Mouse (Mus musculus): Measurements from ENCODE around the gene Ranbp17. TPM values are rescaled to one million over a fixed set of nuclear protein-coding genes. Genes with fewer than 3 reads are reported as not detected.
"Not testable (repeated sequence)": the region's sequence is repeated elsewhere in the genome, so short reads cannot be mapped to it uniquely, and the experiment has no call there.

Ranbp17 gene
- total and polyA plus RNA-seq, 2 experiments = 0.02 to 0.09 TPM

GRCm38 (mm10) chr11:33454069-33454468 lies 59.5 kb downstream of the Ranbp17 start:
- no peaks in the 10 kb centered on the region for H3K79me2 ChIP-seq (ENCODE audit: control insufficient read depth, insufficient read depth, low read length)
- no peak for TF ChIP-seq CTCF (IDR thresholded peaks at IDR 0.05; ENCODE audit: low read depth, low read length)
- TF ChIP-seq POLR2A (IDR thresholded peaks at IDR 0.05; ENCODE audit: extremely low read depth, insufficient read depth, low read length) = no peak

GRCm38 (mm10) chr11:33433813-33434212 lies 79.7 kb downstream of the Ranbp17 start:
- peak; percentile 54 for DNase-seq (ENCODE audit: extremely low read depth, low read depth, low spot score)
- Histone ChIP-seq H3K36me3 (ENCODE audit: control insufficient read depth, insufficient read depth, low read length) (no peaks in the 10 kb centered on the region), H3K9ac (ENCODE audit: low read depth, low read length) (no peak overlapping the region), H3K4me1 (ENCODE audit: control insufficient read depth, insufficient read depth, low read length) (no peaks in the 10 kb centered on the region), H3K4me3 (ENCODE audit: insufficient read depth, low read depth, low read length) (no peak overlapping the region), H3K27me3 (ENCODE audit: control insufficient read depth, insufficient read depth, low read length) (no peaks in the 10 kb centered on the region), H3K27ac (replicated peaks; ENCODE audit: insufficient read depth, low read depth, low read length) (no peak overlapping the region), H3K79me2 (ENCODE audit: control insufficient read depth, insufficient read depth, low read length) (no peaks in the 10 kb centered on the region)
- TF ChIP-seq POLR2A (IDR thresholded peaks at IDR 0.05; ENCODE audit: extremely low read depth, insufficient read depth, low read length) = no peak
- TF ChIP-seq CTCF (IDR thresholded peaks at IDR 0.05; ENCODE audit: low read depth, low read length) = peak; percentile 83
- 41% methylated on average over 5 of the region's 5 CpGs for WGBS

More at GRCm38 (mm10) chr11:33454069-33454468, 59.5 kb downstream of the Ranbp17 start:
- H3K4me3 ChIP-seq (ENCODE audit: insufficient read depth, low read depth, low read length) = no peak overlapping the region
- H3K36me3 ChIP-seq (ENCODE audit: control insufficient read depth, insufficient read depth, low read length) = no peaks in the 10 kb centered on the region
- no peak overlapping the region for H3K27ac ChIP-seq (replicated peaks; ENCODE audit: insufficient read depth, low read depth, low read length)
- no peak overlapping the region for H3K9ac ChIP-seq (ENCODE audit: low read depth, low read length)
- DNase-seq (ENCODE audit: extremely low read depth, low read depth, low spot score) = no peak
- no peaks in the 10 kb centered on the region for H3K27me3 ChIP-seq (ENCODE audit: control insufficient read depth, insufficient read depth, low read length)
- H3K4me1 ChIP-seq (ENCODE audit: control insufficient read depth, insufficient read depth, low read length) = no peaks in the 10 kb centered on the region
- 87% methylated on average over 3 of the region's 3 CpGs for WGBS

- WGBS = 86% methylated on average over 17 of the region's 17 CpGs
- not testable (repeated sequence) for H3K4me3 ChIP-seq (ENCODE audit: insufficient read depth, low read depth, low read length); H3K9ac ChIP-seq (ENCODE audit: low read depth, low read length); H3K36me3 ChIP-seq (ENCODE audit: control insufficient read depth, insufficient read depth, low read length); H3K4me1 ChIP-seq (ENCODE audit: control insufficient read depth, insufficient read depth, low read length); H3K27me3 ChIP-seq (ENCODE audit: control insufficient read depth, insufficient read depth, low read length); H3K79me2 ChIP-seq (ENCODE audit: control insufficient read depth, insufficient read depth, low read length); H3K27ac ChIP-seq (replicated peaks; ENCODE audit: insufficient read depth, low read depth, low read length); DNase-seq (ENCODE audit: extremely low read depth, low read depth, low spot score)
Observed at GRCm38 (mm10) chr11:33428238-33428637, 85.3 kb downstream of the Ranbp17 start.

GRCm38 (mm10) chr11:33427789-33428188 lies 85.8 kb downstream of the Ranbp17 start:
- WGBS = 96% methylated on average over 5 of the region's 5 CpGs

GRCm38 (mm10) chr11:33422226-33422625 lies 91.3 kb downstream of the Ranbp17 start:
- Histone ChIP-seq H3K4me1 (ENCODE audit: control insufficient read depth, insufficient read depth, low read length) (no peaks in the 10 kb centered on the region), H3K27me3 (ENCODE audit: control insufficient read depth, insufficient read depth, low read length) (no peaks in the 10 kb centered on the region), H3K4me3 (ENCODE audit: insufficient read depth, low read depth, low read length) (no peak overlapping the region), H3K27ac (replicated peaks; ENCODE audit: insufficient read depth, low read depth, low read length) (no peak overlapping the region), H3K36me3 (ENCODE audit: control insufficient read depth, insufficient read depth, low read length) (no peaks in the 10 kb centered on the region), H3K9ac (ENCODE audit: low read depth, low read length) (no peak overlapping the region), H3K79me2 (ENCODE audit: control insufficient read depth, insufficient read depth, low read length) (no peaks in the 10 kb centered on the region)
- DNase-seq (ENCODE audit: extremely low read depth, low read depth, low spot score) = no peak
- 79% methylated on average over 3 of the region's 3 CpGs for WGBS
- TF ChIP-seq CTCF (IDR thresholded peaks at IDR 0.05; ENCODE audit: low read depth, low read length) (no peak), POLR2A (IDR thresholded peaks at IDR 0.05; ENCODE audit: extremely low read depth, insufficient read depth, low read length) (no peak)

More at GRCm38 (mm10) chr11:33427789-33428188, 85.8 kb downstream of the Ranbp17 start:
- not testable (repeated sequence) for DNase-seq (ENCODE audit: extremely low read depth, low read depth, low spot score); H3K27me3 ChIP-seq (ENCODE audit: control insufficient read depth, insufficient read depth, low read length); H3K36me3 ChIP-seq (ENCODE audit: control insufficient read depth, insufficient read depth, low read length); H3K4me1 ChIP-seq (ENCODE audit: control insufficient read depth, insufficient read depth, low read length); H3K27ac ChIP-seq (replicated peaks; ENCODE audit: insufficient read depth, low read depth, low read length); H3K4me3 ChIP-seq (ENCODE audit: insufficient read depth, low read depth, low read length); H3K9ac ChIP-seq (ENCODE audit: low read depth, low read length); H3K79me2 ChIP-seq (ENCODE audit: control insufficient read depth, insufficient read depth, low read length)

- Histone ChIP-seq H3K27ac (replicated peaks; ENCODE audit: insufficient read depth, low read depth, low read length) (peak overlapping the region; percentile 57), H3K36me3 (ENCODE audit: control insufficient read depth, insufficient read depth, low read length) (no peaks in the 10 kb centered on the region), H3K9ac (ENCODE audit: low read depth, low read length) (no peak overlapping the region), H3K4me1 (ENCODE audit: control insufficient read depth, insufficient read depth, low read length) (peaks cover 7% of the 10 kb centered on the region; the same call in 1 of the 2 replicates), H3K27me3 (ENCODE audit: control insufficient read depth, insufficient read depth, low read length) (no peaks in the 10 kb centered on the region), H3K79me2 (ENCODE audit: control insufficient read depth, insufficient read depth, low read length) (no peaks in the 10 kb centered on the region), H3K4me3 (ENCODE audit: insufficient read depth, low read depth, low read length) (peak overlapping the region; percentile 12; the same call in 1 of the 2 replicates)
- TF ChIP-seq CTCF (IDR thresholded peaks at IDR 0.05; ENCODE audit: low read depth, low read length) = no peak
- TF ChIP-seq POLR2A (IDR thresholded peaks at IDR 0.05; ENCODE audit: extremely low read depth, insufficient read depth, low read length) = no peak
- WGBS = 23% methylated on average over 4 of the region's 4 CpGs
- peak; percentile 90 for DNase-seq (ENCODE audit: extremely low read depth, low read depth, low spot score)
Observed at GRCm38 (mm10) chr11:33404651-33405050, 108.9 kb downstream of the Ranbp17 start.
